Mouse (Mus musculus) spleen, postnatal 4 days (tissue): ENCODE data around the gene Smg9.
"Not testable (repeated sequence)": the region's sequence is repeated elsewhere in the genome, so short reads cannot be mapped to it uniquely, and the experiment has no call there.

Experiments
- DNase-seq, 2 experiments: peaks; one replicate each; pipeline ENCODE4 v3.0.0; 2022; ENCODE audit warnings: low spot score in 2 of 2

The Smg9 gene

DNA sequence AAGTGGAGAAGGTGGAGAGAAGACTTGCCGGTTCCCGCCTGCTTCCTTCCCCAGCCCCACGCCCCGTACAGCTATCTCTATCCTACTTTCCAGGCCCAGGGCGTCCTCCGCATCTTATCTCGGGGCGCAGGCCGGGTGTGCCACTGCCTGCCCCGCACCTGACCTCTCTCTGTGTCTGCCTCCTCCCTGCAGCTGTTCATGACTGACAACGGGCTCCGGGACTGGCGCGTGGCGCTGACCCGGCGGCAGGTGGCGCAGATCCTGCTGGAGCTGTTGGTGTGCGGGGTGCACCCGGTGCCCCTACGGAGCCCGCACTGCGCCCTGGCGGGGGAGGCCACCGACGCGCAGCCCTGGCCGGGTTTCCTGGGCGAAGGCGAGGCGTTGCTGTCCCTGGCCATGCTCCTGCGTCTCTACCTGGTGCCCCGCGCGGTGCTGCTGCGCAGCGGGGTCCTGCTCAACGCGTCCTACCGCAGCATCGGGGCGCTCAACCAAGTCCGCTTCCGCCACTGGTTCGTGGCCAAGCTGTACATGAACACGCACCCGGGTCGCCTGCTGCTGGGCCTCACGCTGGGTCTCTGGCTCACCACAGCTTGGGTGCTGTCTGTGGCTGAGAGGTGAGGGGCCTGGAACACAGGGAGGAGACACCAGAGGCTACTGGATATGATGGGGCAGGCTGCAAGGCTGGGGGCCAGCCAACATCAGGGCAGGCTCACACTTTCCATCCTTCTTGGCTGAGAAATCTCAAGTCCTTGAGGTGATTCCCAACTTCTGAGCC, 22.1 kb upstream of the Smg9 start:
- DNase-seq, result peak; percentile 94

DNA sequence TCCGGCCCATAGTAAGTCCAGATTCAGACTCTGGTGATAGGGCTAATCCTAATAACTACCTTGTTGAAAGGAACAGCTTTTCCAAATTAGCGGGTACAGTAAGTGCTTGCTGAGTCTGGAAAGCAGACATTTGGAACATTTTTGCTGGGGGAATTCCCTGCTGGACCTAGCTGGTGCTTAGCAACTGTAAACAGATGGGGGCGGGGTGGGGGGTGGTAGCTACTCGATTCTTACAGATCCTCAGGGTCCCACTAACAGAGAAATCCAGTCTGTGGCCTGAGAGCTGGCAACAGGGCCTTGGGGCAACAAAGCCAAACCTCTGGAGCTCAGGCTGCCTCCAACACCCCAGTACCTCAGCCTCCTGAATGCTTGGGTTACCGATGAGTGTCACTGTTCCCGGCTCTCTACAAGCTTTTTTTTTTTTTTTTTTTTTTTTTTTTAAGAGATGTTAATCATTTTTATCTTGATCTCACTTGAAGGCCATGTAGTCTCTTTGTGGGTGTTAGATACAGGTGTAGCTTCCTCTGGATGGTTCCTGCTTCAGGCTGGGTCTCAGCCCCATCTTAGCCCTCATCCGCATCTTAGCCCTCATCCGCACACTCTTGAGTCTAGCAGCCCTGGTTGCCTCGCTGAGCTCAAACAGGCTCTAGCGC, 21.2 kb upstream of the Smg9 start:
- DNase-seq, result peak in 1 of 2 experiments; percentile 63

- peak in 1 of 2 experiments; percentile 76 for DNase-seq
Observed at GRCm38 (mm10) chr7:24379934-24380333, 19.5 kb upstream of the Smg9 start.

GRCm38 (mm10) chr7:24380370-24380769, 19.0 kb upstream of the Smg9 start:
- DNase-seq, result no peak

GRCm38 (mm10) chr7:24382730-24383372, 16.6 kb upstream of the Smg9 start:
- DNase-seq, result no peak

GRCm38 (mm10) chr7:24384070-24384469, 15.3 kb upstream of the Smg9 start:
- no peak for DNase-seq

- DNase-seq, result peak; percentile 81 to 96
Observed at GRCm38 (mm10) chr7:24384827-24385226, 14.6 kb upstream of the Smg9 start.

DNA sequence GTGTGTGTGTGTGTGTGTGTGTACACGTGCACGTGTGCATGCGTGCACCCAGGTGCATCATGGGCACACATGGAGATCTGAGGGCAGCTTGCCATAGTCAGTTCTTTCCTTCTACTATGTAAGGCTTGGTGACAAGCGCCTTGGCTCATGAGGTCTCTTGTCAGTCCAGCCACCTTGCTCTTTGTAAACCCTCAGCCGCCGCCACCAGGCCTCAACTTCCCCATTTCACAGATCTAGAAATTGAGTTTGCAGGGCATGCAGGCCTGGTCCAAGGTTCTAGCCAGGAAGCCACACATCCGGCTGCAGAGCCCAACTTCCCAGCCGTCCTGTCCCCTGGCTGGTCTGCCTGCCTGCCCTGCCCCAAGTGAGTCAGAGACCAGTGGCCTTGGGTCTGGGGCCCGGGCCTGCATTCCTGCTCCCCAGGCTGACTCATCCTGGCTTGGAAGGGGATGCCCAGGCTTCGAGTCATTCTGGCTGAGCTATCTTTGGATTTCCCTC, 12.3 kb upstream of the Smg9 start:
- DNase-seq, result no peak

DNA sequence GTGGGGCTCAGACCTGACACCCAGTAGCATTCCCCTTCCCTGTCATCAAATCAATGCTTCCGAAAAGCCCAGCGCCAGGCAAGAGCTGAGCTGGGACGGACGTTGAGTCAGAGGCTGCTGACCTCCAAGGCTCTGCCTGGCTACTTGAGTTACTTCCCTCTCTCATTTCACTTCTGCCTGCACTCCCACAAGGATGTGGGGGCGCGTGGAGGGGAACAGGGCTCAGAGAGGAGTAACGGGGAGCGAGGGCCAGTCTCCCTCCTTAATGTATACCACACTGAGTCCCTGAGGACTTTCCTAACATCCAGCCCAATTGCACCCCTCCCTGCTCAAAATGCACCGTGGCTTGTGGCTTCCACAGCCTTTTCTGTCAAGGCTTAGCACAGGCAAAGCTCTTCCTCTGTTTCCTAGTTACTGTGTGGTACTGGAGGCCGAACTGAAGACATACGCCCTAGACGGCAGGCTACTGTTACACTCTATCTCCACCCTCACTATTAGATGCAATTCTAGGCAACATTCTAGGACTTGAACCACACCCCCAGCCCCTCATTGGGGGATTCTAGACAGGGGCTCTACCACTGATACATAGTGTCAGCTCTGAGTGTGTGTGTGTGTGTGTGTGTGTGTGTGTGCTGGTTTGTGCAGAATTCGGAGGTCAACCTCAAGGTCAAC, 9.8 kb upstream of the Smg9 start:
- DNase-seq, result no peak

GRCm38 (mm10) chr7:24390512-24390911, 8.9 kb upstream of the Smg9 start:
- no peak for DNase-seq

DNA sequence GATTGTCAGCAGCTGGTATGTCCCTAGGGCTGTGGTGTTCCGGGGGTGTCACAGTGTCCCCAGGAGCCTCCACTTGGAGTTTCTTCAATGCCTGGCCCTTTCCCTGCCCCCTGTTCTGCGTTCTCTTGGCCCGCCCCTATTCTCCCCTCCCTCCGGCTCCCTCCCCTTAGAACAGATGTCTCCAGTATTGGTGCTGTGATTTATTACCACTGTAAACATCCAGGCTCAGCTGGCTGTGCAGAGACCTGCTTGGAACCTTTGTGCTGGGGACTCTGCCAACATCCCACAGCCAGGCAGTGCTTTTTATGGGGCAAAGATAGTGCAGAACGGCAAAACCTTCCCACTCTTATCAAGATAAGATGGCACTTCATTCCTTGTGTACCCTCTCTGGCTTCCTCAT, 8.3 kb upstream of the Smg9 start:
- DNase-seq, result no peak

DNA sequence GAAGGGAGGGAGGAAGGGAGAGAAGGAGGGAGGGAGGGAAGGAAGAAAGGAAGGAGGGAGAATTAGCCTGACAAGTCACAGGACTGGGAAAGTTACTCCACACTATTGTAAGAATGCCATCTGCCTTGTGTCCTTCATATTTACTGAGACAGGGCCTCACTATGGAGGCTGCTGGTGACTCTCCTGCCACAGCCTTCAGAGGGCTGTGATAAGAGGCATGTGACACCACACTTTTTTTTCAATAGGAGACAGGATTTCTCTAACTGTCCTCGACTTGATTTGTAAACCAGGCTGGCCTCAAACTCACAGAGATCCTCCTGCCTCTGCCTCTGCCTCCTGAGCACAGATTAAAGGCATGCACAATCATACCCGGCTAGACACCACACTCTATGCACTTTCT, 7.7 kb upstream of the Smg9 start:
- DNase-seq, result no peak

DNA sequence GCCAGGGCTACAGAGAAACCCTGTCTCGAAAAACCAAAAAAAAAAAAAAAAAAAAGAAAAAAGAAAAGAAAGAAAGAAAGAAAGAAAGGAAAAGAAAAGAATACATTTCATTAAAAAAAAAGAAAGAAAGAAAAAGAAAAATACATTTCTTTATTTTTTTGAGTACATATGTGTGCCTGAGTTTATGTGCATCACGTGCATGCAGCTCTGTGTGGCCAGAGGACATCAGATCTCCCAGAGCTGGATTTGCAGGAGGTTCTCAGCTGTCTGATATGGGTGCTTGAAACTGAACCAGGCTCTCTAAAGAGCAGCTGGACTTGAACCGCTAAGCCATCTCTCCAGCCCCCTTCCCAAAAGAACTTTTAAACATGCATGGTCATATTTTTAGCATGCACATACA, 5.4 kb upstream of the Smg9 start:
- DNase-seq, result no peak

DNA sequence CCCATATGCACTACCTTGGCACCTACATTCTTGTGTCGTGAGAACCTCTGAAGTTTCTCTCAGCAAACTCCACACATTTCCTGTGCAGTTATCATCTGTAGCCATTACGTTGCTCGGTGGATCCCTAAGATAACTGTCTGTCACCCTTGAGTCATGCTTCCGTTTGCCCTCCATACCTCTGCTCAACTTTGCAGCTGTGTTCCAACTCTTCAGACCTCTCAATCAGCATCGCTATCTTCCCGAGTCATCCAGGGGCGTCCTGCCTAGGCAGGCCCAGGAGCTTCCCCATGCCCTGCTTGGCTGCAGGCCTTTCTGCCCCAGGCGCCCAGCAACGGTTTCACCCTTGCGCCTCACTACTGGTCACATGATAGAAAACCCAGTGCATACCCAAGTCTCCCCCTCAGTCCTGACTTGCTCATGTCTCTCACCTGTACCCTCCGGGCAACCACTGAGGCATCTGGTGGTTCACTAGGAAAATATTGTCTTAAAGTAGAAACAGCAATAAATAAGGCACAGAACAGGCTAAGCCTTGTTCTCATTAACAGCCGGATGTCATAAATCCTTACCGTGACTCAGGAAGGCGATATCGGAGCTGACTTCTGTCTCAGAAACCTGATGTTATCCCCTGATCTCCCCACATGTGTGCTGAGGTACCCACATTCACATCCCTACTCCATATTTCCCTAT, 4.8 kb upstream of the Smg9 start:
- no peak for DNase-seq

GRCm38 (mm10) chr7:24396832-24397231, 2.6 kb upstream of the Smg9 start:
- no peak for DNase-seq

DNA sequence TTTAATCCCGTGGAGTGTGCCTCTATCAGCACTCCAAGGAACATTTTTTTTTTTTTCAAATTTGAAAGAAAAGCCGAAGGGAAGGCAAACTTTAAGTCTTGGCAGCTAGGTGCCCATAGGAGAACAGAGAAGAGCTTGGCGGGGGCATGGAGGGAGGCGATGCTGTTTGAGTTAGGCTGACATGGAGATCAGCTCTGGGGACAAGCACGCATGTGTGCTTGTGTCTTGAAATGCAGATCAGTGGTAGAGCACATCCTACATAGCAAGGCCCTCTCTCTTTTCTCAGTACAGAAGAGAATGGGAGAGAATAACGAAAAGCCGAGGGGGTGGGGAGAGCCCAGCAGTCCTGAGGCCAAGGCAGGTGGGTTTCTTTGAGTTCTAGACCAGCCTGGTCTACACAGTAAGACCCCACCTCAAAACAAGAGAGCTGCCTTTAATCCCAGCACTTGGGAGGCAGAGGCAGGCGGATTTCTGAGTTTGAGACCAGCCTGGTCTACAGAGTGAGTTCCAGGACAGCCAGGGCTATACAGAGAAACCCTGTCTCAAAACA, 980 bp upstream of the Smg9 start:
- DNase-seq, result no peak

GRCm38 (mm10) chr7:24400082-24400452, 648 bp downstream of the Smg9 start:
- DNase-seq, result no peak

DNA sequence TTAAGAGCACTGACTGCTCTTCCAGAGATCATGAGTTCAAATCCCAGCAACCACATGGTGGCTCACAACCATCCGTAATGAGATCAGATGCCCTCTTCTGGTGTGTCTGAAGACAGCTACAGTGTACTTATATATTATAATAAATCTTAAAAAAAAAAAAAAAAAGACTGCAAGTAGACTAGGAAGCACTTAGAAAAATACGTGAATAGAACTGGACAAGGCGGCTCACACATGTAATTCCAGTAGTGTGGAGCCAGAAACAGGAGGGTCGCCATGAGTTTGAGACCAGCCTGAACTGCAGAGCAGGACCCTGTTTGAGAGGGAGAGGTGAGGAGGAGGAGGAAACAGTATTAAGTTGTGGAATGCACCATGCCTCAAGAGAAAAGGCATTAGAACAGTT, 1.1 kb downstream of the Smg9 start:
- DNase-seq, result not testable (repeated sequence)

GRCm38 (mm10) chr7:24402851-24403250, 3.4 kb downstream of the Smg9 start:
- DNase-seq, result no peak

DNA sequence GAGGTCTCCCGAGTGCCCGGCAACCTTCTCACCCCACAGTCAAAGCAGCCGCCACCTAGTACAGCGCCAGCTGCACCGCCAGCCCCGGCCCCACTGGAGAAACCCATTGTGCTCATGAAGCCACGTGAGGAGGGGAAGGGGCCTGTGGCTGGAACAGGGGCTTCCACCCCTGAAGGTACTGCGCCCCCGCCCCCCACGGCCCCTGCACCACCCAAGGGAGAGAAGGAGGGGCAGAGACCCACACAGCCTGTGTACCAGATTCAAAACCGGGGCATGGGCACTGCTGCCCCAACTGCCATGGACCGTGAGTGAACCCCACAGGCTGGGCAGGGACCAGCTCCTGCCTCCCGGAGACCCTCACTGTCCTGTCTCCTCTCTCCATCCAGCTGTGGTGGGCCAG, 6.2 kb downstream of the Smg9 start:
- no peak for DNase-seq
